Mouse (Mus musculus) heart, embryonic 11.5 days (tissue): ENCODE measurements around the gene Slc44a4. TPM values are rescaled to one million over a fixed set of nuclear protein-coding genes. Genes with fewer than 3 reads are reported as not detected.

ENCODE experiments used
- ATAC-seq: fragments of 200-750 bp; cut with Nextera tagmentation; replicated peaks from 2 replicates; pipeline ENCODE4 v1.8.0; 2017; ENCODE audit warnings: moderate library complexity; ENCODE audit not compliant: insufficient number of reproducible peaks, low FRiP score, low TSS enrichment
- H3K27ac ChIP-seq: fragments of 300-500 bp; sonication (generic); 2 replicates; pipeline ENCODE4 v1.5.1; 2014; ENCODE audit warnings: mild to moderate bottlenecking, low read depth, low read length
- H3K27me3 ChIP-seq: fragments of 300-500 bp; sonication (generic); 2 replicates; pipeline ENCODE4 v1.6.1; 2014; ENCODE audit warnings: mild to moderate bottlenecking, low read length, mixed read lengths; ENCODE audit not compliant: control insufficient read depth, insufficient read depth
- H3K36me3 ChIP-seq: fragments of 300-500 bp; sonication (generic); 2 replicates; pipeline ENCODE4 v1.6.1; 2014; ENCODE audit warnings: mild to moderate bottlenecking, low read length, moderate library complexity, mixed read lengths; ENCODE audit not compliant: control insufficient read depth, insufficient read depth
- H3K4me1 ChIP-seq: fragments of 300-500 bp; sonication (generic); 2 replicates; pipeline ENCODE4 v1.6.1; 2014; ENCODE audit warnings: low read length; ENCODE audit not compliant: control insufficient read depth, insufficient read depth
- H3K4me2 ChIP-seq: fragments of 300-500 bp; sonication (generic); 2 replicates; pipeline ENCODE4 v1.6.1; 2014; ENCODE audit warnings: mild to moderate bottlenecking, moderate library complexity
- H3K4me3 ChIP-seq: fragments of 300-500 bp; sonication (generic); 2 replicates; pipeline ENCODE4 v1.5.1; 2014; ENCODE audit warnings: low read depth, low read length
- H3K9ac ChIP-seq: fragments of 300-500 bp; sonication (generic); 2 replicates; pipeline ENCODE4 v1.6.1; 2014; ENCODE audit warnings: mild to moderate bottlenecking, low read depth, low read length, moderate library complexity
- H3K9me3 ChIP-seq: fragments of 300-500 bp; sonication (generic); replicated peaks from 2 replicates; pipeline ENCODE4 v1.6.1; 2016; ENCODE audit warnings: low read length; ENCODE audit not compliant: control insufficient read depth
- WGBS: fragments of 180-500 bp; shearing (Covaris S2); extraction: QIAGEN DNeasy Blood & Tissue Kit; methylation state at CpG from one replicate; pipeline ENCODE4 v1.1.7; 2014; ENCODE audit not compliant: insufficient replicate concordance; 5-methylcytosine and 5-hydroxymethylcytosine counted together
- polyA plus RNA-seq: library from polyadenylated mRNA; unstranded; fragments of >200 nt; fragmentation: Nextera tagmentation; extraction: Ambion mirVana; gene quantifications from 2 replicates; pipeline ENCODE4 v1.2.1, GENCODE M21; 2014

The Slc44a4 gene
- polyA plus RNA-seq, result 0.10 and 0.13 TPM in 2 replicates

- H3K4me3 ChIP-seq, result no peak within 1 kb of the TSS
- no peak within 1 kb of the TSS for H3K27ac ChIP-seq
- no peak within 1 kb of the TSS for H3K9ac ChIP-seq
- no peaks in the 10 kb centered on the region for H3K9me3 ChIP-seq
- H3K4me1 ChIP-seq, result no peaks in the 10 kb centered on the region
- peak within 1 kb of the TSS; percentile 22; the same call in 1 of the 2 replicates for H3K4me2 ChIP-seq
- H3K36me3 ChIP-seq, result peaks cover 33% of the 10 kb centered on the region
- ATAC-seq, result no peak
- 33% methylated on average over 18 of the region's 18 CpGs for WGBS
- no peaks in the 10 kb centered on the region for H3K27me3 ChIP-seq
These were observed at the start of gene Slc44a4 for GRCm38 (mm10) chr17:34913930-34914665. Gene Slc44a4, plus strand, starts transcription at chr17:34914466.

GRCm38 (mm10) chr17:34865981-34866380, 48.3 kb upstream of the Slc44a4 start:
- H3K9me3 ChIP-seq, result no peaks in the 10 kb centered on the region
- H3K27ac ChIP-seq, result no peak overlapping the region
- 59% methylated on average over 7 of the region's 7 CpGs for WGBS
- no peak overlapping the region for H3K4me3 ChIP-seq
- no peaks in the 10 kb centered on the region for H3K36me3 ChIP-seq
- ATAC-seq, result no peak
- H3K4me1 ChIP-seq, result no peaks in the 10 kb centered on the region
- no peak overlapping the region for H3K4me2 ChIP-seq
- H3K9ac ChIP-seq, result no peak overlapping the region
- peaks cover 9% of the 10 kb centered on the region for H3K27me3 ChIP-seq

- no peak overlapping the region for H3K27ac ChIP-seq
- 88% methylated on average over 6 of the region's 6 CpGs for whole genome bisulfite sequencing
- H3K4me2 ChIP-seq, result no peak overlapping the region
- no peak overlapping the region for H3K9ac ChIP-seq
- ATAC-seq, result no peak
- H3K36me3 ChIP-seq, result no peaks in the 10 kb centered on the region
- H3K27me3 ChIP-seq, result no peaks in the 10 kb centered on the region
- peaks cover 2% of the 10 kb centered on the region; the same call in 1 of the 2 replicates for H3K4me1 ChIP-seq
- H3K9me3 ChIP-seq, result no peaks in the 10 kb centered on the region
- H3K4me3 ChIP-seq, result no peak overlapping the region
These were observed 39.9 kb upstream of the Slc44a4 start for GRCm38 (mm10) chr17:34874321-34874720.

GRCm38 (mm10) chr17:34879336-34879879, 34.9 kb upstream of the Slc44a4 start, which contains the start of gene Zbtb12:
Gene Zbtb12, plus strand, starts transcription at chr17:34879483.
- Histone ChIP-seq H3K36me3 (no peaks in the 10 kb centered on the region), H3K27me3 (no peaks in the 10 kb centered on the region; the same call in 1 of the 2 replicates), H3K4me2 (no peak within 1 kb of the TSS), H3K9me3 (no peaks in the 10 kb centered on the region), H3K27ac (no peak within 1 kb of the TSS), H3K9ac (peak within 1 kb of the TSS; percentile 39; the same call in 1 of the 2 replicates), H3K4me3 (no peak within 1 kb of the TSS), H3K4me1 (peaks cover 8% of the 10 kb centered on the region; the same call in 1 of the 2 replicates)
- no peak for ATAC-seq
- 55% methylated on average over 11 of the region's 11 CpGs for WGBS

GRCm38 (mm10) chr17:34881166-34881565, 33.1 kb upstream of the Slc44a4 start:
- no peaks in the 10 kb centered on the region; the same call in 1 of the 2 replicates for H3K27me3 ChIP-seq
- peaks cover 8% of the 10 kb centered on the region; the same call in 1 of the 2 replicates for H3K4me1 ChIP-seq
- no peak overlapping the region for H3K4me2 ChIP-seq
- H3K4me3 ChIP-seq, result no peak overlapping the region
- H3K36me3 ChIP-seq, result no peaks in the 10 kb centered on the region
- no peak for ATAC-seq
- no peaks in the 10 kb centered on the region for H3K9me3 ChIP-seq
- H3K9ac ChIP-seq, result no peak overlapping the region
- no peak overlapping the region for H3K27ac ChIP-seq

- H3K9me3 ChIP-seq, result no peaks in the 10 kb centered on the region
- peaks cover 8% of the 10 kb centered on the region; the same call in 1 of the 2 replicates for H3K4me1 ChIP-seq
- no peak for ATAC-seq
- no peaks in the 10 kb centered on the region for H3K36me3 ChIP-seq
- H3K9ac ChIP-seq, result peak within 1 kb of the TSS; percentile 8; the same call in 1 of the 2 replicates
- H3K27ac ChIP-seq, result no peak within 1 kb of the TSS
- H3K4me2 ChIP-seq, result peak within 1 kb of the TSS; percentile 36
- 0 out of 2 replicates have a peak within 1 kb of the TSS, but pooled peaks have one; percentile 0 for H3K4me3 ChIP-seq
- WGBS, result 12% methylated on average over 15 of the region's 15 CpGs
- no peaks in the 10 kb centered on the region; the same call in 1 of the 2 replicates for H3K27me3 ChIP-seq
These were observed 32.5 kb upstream of the Slc44a4 start, which contains the start of gene Gm20547 for GRCm38 (mm10) chr17:34881683-34882310. Gene Gm20547, minus strand, starts transcription at chr17:34882042.

GRCm38 (mm10) chr17:34883332-34883731, 30.9 kb upstream of the Slc44a4 start:
- Histone ChIP-seq H3K4me1 (peaks cover 8% of the 10 kb centered on the region; the same call in 1 of the 2 replicates), H3K9me3 (no peaks in the 10 kb centered on the region), H3K9ac (no peak overlapping the region), H3K36me3 (no peaks in the 10 kb centered on the region), H3K4me2 (no peak overlapping the region), H3K27me3 (no peaks in the 10 kb centered on the region; the same call in 1 of the 2 replicates), H3K27ac (no peak overlapping the region), H3K4me3 (no peak overlapping the region)
- WGBS, result 69% methylated on average over 3 of the region's 3 CpGs
- no peak for ATAC-seq

GRCm38 (mm10) chr17:34884704-34885103, 29.6 kb upstream of the Slc44a4 start:
- H3K9ac ChIP-seq, result no peak overlapping the region
- no peak overlapping the region for H3K4me2 ChIP-seq
- no peak overlapping the region for H3K4me3 ChIP-seq
- ATAC-seq, result no peak
- no peaks in the 10 kb centered on the region for H3K9me3 ChIP-seq
- H3K36me3 ChIP-seq, result no peaks in the 10 kb centered on the region
- no peak overlapping the region for H3K27ac ChIP-seq
- 86% methylated on average over 6 of the region's 6 CpGs for WGBS
- H3K27me3 ChIP-seq, result no peaks in the 10 kb centered on the region; the same call in 1 of the 2 replicates
- H3K4me1 ChIP-seq, result 0 out of 2 replicates have a peak, but pooled peaks cover 4% of the 10 kb centered on the region
